Mouse (Mus musculus) layer of hippocampus, postnatal 10 days (tissue): ENCODE data around the gene Nrg4. TPM values are rescaled to one million over a fixed set of nuclear protein-coding genes. Genes with fewer than 3 reads are reported as not detected.
A peak's percentile ranks its signal among the peaks of the same experiment; 100 is the strongest.

Source experiments
- DNase-seq, 2 experiments: peaks; one replicate each; pipeline ENCODE4 v3.0.0; 2021; ENCODE audit warnings: low spot score in 2 of 2
- total RNA-seq, 2 experiments: library from RNA; stranded (reverse); gene quantifications; 2 replicates each; pipeline ENCODE4 v1.2.3; 2021

Gene Nrg4
- total RNA-seq, 2 experiments from 2014 or later: 0.57 to 0.65 TPM

- DNase-seq: no peak
Measured at GRCm38 (mm10) chr9:55216078-55216477, 110.6 kb downstream of the Nrg4 start.

GRCm38 (mm10) chr9:55215648-55216047 lies 111.0 kb downstream of the Nrg4 start:
- DNase-seq: no peak

GRCm38 (mm10) chr9:55215056-55215455 lies 111.6 kb downstream of the Nrg4 start:
- DNase-seq: no peak

- no peak for DNase-seq
Measured at GRCm38 (mm10) chr9:55213396-55213795, 113.2 kb downstream of the Nrg4 start.

DNA sequence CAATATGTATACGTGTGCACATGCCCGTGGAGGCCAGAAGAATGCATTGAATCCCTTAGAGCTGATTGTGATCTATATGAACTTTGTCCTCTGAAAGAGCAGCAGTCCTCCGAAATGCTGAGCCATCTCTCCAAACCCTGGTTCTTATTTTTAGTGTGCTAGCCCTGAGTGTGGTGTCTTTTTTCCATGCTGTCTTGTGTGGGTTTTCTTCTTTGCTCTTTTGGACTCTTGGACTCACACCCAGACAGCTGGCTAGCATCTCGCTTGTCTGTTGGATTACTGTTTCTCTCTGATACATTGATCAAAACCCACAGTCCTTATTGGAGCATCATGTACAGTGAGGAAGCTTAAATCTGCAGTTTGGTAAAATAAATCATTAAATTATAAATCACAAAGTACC lies 115.0 kb downstream of the Nrg4 start:
- no peak for DNase-seq

- peak; percentile 81 to 87 for DNase-seq
Measured at GRCm38 (mm10) chr9:55208790-55209481, 117.7 kb downstream of the Nrg4 start, which contains the start of gene Fbxo22. Gene Fbxo22 (plus strand): TSS chr9:55208925.

GRCm38 (mm10) chr9:55208458-55208789 lies 118.2 kb downstream of the Nrg4 start:
- no peak for DNase-seq

DNA sequence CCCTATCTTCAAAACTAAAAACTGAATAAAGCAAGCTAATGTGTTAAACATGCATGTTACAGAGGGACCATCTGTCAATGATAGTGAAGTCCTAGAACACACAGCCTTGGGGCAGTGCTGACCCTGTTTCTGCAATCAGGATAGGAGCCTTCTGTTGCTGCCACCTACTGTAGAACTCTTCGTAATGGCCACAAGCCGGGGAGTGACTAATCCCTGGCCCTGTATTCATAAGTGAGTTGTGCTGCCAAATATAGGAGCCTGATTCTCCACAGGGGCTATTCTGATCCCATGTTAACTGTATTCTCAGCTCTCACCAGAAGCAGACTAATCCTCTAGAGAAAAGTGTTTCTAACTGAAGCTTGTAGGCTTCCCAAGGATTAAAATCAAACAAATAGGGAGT lies 127.3 kb downstream of the Nrg4 start:
- no peak for DNase-seq

GRCm38 (mm10) chr9:55198260-55198659 lies 128.4 kb downstream of the Nrg4 start:
- no peak for DNase-seq

- DNase-seq: no peak
Measured at GRCm38 (mm10) chr9:55195876-55196275, 130.8 kb downstream of the Nrg4 start.

- DNase-seq: no peak
Measured at GRCm38 (mm10) chr9:55174235-55174634, 152.4 kb downstream of the Nrg4 start.

- no peak for DNase-seq
Measured at GRCm38 (mm10) chr9:55172195-55172685, 154.4 kb downstream of the Nrg4 start.

- no peak for DNase-seq
Measured at GRCm38 (mm10) chr9:55170655-55171412, 155.8 kb downstream of the Nrg4 start.

Other genes with a start within 250 kb of the Nrg4 start
- gene Ube2q2, start 178.0 kb downstream of the Nrg4 start, total RNA-seq: 10 to 100 TPM; 42.1 to 52.3 TPM
- gene Fbxo22, start 117.9 kb downstream of the Nrg4 start, total RNA-seq: 10 to 100 TPM; 39.9 to 40.7 TPM
- gene Tmem266, start 69 bp upstream of the Nrg4 start, total RNA-seq: 1 to 10 TPM; 7.7 to 10.0 TPM
- 10 to 100 TPM; 53.2 to 54.7 TPM for gene Etfa, start 185.4 kb upstream of the Nrg4 start, total RNA-seq
- not detected for gene Isl2, start 211.8 kb upstream of the Nrg4 start, total RNA-seq